Mouse (Mus musculus) kidney, embryonic 16.5 days (tissue): ENCODE results near the gene Arl3. TPM values are rescaled to one million over a fixed set of nuclear protein-coding genes. Genes with fewer than 3 reads are reported as not detected.

Experiments
- ATAC-seq: fragments of 200-750 bp; cut with Nextera tagmentation; 2 replicates; pipeline ENCODE4 v1.8.0; 2017; ENCODE audit warnings: moderate TSS enrichment; ENCODE audit not compliant: low FRiP score, low TSS enrichment
- H3K27ac ChIP-seq: fragments of 300-500 bp; sonication (generic); 2 replicates; pipeline ENCODE4 v1.5.1; 2014; ENCODE audit warnings: low read length
- H3K27me3 ChIP-seq: fragments of 300-500 bp; sonication (generic); 2 replicates; pipeline ENCODE4 v1.6.1; 2014; ENCODE audit warnings: low read length, control low read depth, mixed read lengths; ENCODE audit not compliant: insufficient read depth
- H3K36me3 ChIP-seq: fragments of 300-500 bp; sonication (generic); 2 replicates; pipeline ENCODE4 v1.6.1; 2014; ENCODE audit warnings: low read length, control low read depth, mixed read lengths; ENCODE audit not compliant: insufficient read depth
- H3K4me1 ChIP-seq: fragments of 300-500 bp; sonication (generic); 2 replicates; pipeline ENCODE4 v1.6.1; 2014; ENCODE audit warnings: low read length, control low read depth, mixed read lengths; ENCODE audit not compliant: insufficient read depth
- H3K4me2 ChIP-seq: fragments of 300-500 bp; sonication (generic); replicated peaks from 2 replicates; pipeline ENCODE4 v1.6.1; 2014; ENCODE audit warnings: low read depth, low read length
- H3K4me3 ChIP-seq: fragments of 300-500 bp; sonication (generic); 2 replicates; pipeline ENCODE4 v1.5.1; 2014; ENCODE audit warnings: mild to moderate bottlenecking, low read length
- H3K9ac ChIP-seq: fragments of 300-500 bp; sonication (generic); replicated peaks from 2 replicates; pipeline ENCODE4 v1.6.1; 2014; ENCODE audit warnings: low read length
- H3K9me3 ChIP-seq: fragments of 300-500 bp; sonication (generic); 2 replicates; pipeline ENCODE4 v1.6.1; 2016; ENCODE audit warnings: low read length, control low read depth
- WGBS: fragments of 180-500 bp; shearing (Covaris S2); extraction: QIAGEN DNeasy Blood & Tissue Kit; methylation state at CpG from one replicate; pipeline ENCODE4 v1.1.7; 2014; 5-methylcytosine and 5-hydroxymethylcytosine counted together
- polyA plus RNA-seq: library from polyadenylated mRNA; unstranded; fragments of >200 nt; fragmentation: Nextera tagmentation; extraction: Ambion mirVana; gene quantifications from 2 replicates; pipeline ENCODE4 v1.2.1, GENCODE M21; 2015

The Arl3 gene
- polyA plus RNA-seq, 1 experiment from 2014 or later = 148 TPM

- H3K9ac ChIP-seq = no peak overlapping the region
- no peaks in the 10 kb centered on the region for H3K27me3 ChIP-seq
Measured at GRCm38 (mm10) chr19:46542750-46543149, 30.2 kb downstream of the Arl3 start.

DNA sequence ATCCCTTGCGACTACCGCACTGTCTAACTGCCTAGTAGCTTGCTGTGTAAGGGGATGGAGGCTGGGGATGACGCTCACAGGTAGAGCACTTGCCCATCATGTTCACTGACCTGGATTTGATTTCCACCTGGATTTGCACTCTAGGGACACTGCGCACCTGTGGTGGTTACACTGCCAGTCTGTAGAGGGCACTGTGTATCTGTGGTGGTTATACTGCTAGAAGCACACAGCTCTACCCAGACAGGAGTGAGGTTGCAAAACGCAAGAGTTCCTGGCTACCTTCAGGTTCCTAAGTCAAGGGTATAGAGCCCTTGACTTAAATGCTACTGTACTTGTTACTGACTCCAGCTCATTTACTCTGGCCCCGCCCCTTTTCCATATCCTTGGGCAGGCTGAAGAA lies 34.8 kb downstream of the Arl3 start:
- no peak overlapping the region for H3K4me2 ChIP-seq
- no peak overlapping the region for H3K27ac ChIP-seq
- H3K36me3 ChIP-seq = peaks cover 25% of the 10 kb centered on the region
- ATAC-seq = no peak
- H3K4me3 ChIP-seq = no peak overlapping the region
- no peaks in the 10 kb centered on the region for H3K9me3 ChIP-seq
- H3K4me1 ChIP-seq = peaks cover 21% of the 10 kb centered on the region
- H3K9ac ChIP-seq = no peak overlapping the region
- no peaks in the 10 kb centered on the region for H3K27me3 ChIP-seq
- WGBS = 90% methylated on average over 6 of the region's 6 CpGs

More at GRCm38 (mm10) chr19:46542750-46543149, 30.2 kb downstream of the Arl3 start:
- 88% methylated on average over 8 of the region's 8 CpGs for whole genome bisulfite sequencing
- Histone ChIP-seq H3K27ac (no peak overlapping the region), H3K9me3 (no peaks in the 10 kb centered on the region), H3K4me3 (no peak overlapping the region), H3K36me3 (peaks cover 25% of the 10 kb centered on the region), H3K4me2 (no peak overlapping the region), H3K4me1 (no peaks in the 10 kb centered on the region)
- ATAC-seq = no peak

GRCm38 (mm10) chr19:46537357-46537756 lies 35.6 kb downstream of the Arl3 start:
- peaks cover 17% of the 10 kb centered on the region; the same call in 1 of the 2 replicates for H3K36me3 ChIP-seq
- H3K27ac ChIP-seq = no peak overlapping the region
- H3K9me3 ChIP-seq = no peaks in the 10 kb centered on the region
- no peak for ATAC-seq
- H3K9ac ChIP-seq = no peak overlapping the region
- H3K27me3 ChIP-seq = no peaks in the 10 kb centered on the region
- 91% methylated on average over 9 of the region's 9 CpGs for WGBS
- peaks cover 29% of the 10 kb centered on the region for H3K4me1 ChIP-seq
- H3K4me3 ChIP-seq = no peak overlapping the region
- H3K4me2 ChIP-seq = no peak overlapping the region

- Histone ChIP-seq H3K9me3 (no peaks in the 10 kb centered on the region), H3K27ac (no peak overlapping the region; the same call in 1 of the 2 replicates), H3K4me2 (no peak overlapping the region)
Measured at GRCm38 (mm10) chr19:46534542-46535098, 38.4 kb downstream of the Arl3 start.

DNA sequence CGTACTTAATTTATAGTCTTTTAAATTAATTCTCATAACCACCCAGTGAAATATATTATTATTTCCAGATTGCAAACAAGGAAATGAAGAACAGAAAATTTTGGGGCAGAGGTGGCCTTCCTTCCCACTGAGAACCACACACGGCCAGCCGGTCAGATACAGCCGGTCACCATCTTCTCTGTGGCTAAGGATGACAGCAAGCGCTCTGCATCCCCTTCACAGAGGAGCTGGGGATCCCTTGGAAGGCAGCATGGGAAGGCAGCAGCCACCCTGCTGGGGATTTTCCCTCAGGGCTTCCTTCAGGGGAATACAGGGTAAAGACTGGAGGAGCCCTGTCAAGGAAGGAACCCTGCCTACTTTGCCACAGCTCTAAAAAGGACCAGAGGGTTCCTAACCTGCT lies 39.5 kb downstream of the Arl3 start:
- Histone ChIP-seq H3K4me1 (peaks cover 68% of the 10 kb centered on the region), H3K9me3 (no peaks in the 10 kb centered on the region), H3K27ac (peak overlapping the region; percentile 94), H3K27me3 (no peaks in the 10 kb centered on the region), H3K36me3 (no peaks in the 10 kb centered on the region), H3K4me3 (no peak overlapping the region), H3K9ac (no peak overlapping the region), H3K4me2 (no peak overlapping the region)
- 34% methylated on average over 5 of the region's 5 CpGs for WGBS
- no peak for ATAC-seq

More at GRCm38 (mm10) chr19:46534542-46535098, 38.4 kb downstream of the Arl3 start:
- Histone ChIP-seq H3K4me1 (peaks cover 57% of the 10 kb centered on the region), H3K9ac (no peak overlapping the region), H3K36me3 (no peaks in the 10 kb centered on the region), H3K27me3 (no peaks in the 10 kb centered on the region), H3K4me3 (no peak overlapping the region)
- no peak for ATAC-seq
- WGBS = 29% methylated on average over 6 of the region's 6 CpGs

GRCm38 (mm10) chr19:46533066-46533465 lies 39.9 kb downstream of the Arl3 start:
- Histone ChIP-seq H3K4me1 (peaks cover 72% of the 10 kb centered on the region), H3K4me3 (no peak overlapping the region), H3K9me3 (no peaks in the 10 kb centered on the region), H3K27ac (peak overlapping the region; percentile 94), H3K9ac (0 out of 2 replicates have a peak overlapping the region, but pooled peaks have one; percentile 36), H3K36me3 (no peaks in the 10 kb centered on the region), H3K27me3 (no peaks in the 10 kb centered on the region), H3K4me2 (no peak overlapping the region)
- 31% methylated on average over 4 of the region's 4 CpGs for WGBS
- ATAC-seq = peak; percentile 24; the same call in 1 of the 2 replicates

- H3K9ac ChIP-seq = peak overlapping the region; percentile 36
- H3K4me2 ChIP-seq = peak overlapping the region; percentile 31; the same call in 1 of the 2 replicates
- no peaks in the 10 kb centered on the region for H3K27me3 ChIP-seq
- no peaks in the 10 kb centered on the region for H3K9me3 ChIP-seq
- ATAC-seq = peak; percentile 9; the same call in 1 of the 2 replicates
- WGBS = 3% methylated on average over 10 of the region's 10 CpGs
- H3K27ac ChIP-seq = peak overlapping the region; percentile 94
- no peak overlapping the region for H3K4me3 ChIP-seq
- H3K4me1 ChIP-seq = peaks cover 81% of the 10 kb centered on the region
- H3K36me3 ChIP-seq = no peaks in the 10 kb centered on the region
Measured at GRCm38 (mm10) chr19:46532031-46532688, 40.8 kb downstream of the Arl3 start.

DNA sequence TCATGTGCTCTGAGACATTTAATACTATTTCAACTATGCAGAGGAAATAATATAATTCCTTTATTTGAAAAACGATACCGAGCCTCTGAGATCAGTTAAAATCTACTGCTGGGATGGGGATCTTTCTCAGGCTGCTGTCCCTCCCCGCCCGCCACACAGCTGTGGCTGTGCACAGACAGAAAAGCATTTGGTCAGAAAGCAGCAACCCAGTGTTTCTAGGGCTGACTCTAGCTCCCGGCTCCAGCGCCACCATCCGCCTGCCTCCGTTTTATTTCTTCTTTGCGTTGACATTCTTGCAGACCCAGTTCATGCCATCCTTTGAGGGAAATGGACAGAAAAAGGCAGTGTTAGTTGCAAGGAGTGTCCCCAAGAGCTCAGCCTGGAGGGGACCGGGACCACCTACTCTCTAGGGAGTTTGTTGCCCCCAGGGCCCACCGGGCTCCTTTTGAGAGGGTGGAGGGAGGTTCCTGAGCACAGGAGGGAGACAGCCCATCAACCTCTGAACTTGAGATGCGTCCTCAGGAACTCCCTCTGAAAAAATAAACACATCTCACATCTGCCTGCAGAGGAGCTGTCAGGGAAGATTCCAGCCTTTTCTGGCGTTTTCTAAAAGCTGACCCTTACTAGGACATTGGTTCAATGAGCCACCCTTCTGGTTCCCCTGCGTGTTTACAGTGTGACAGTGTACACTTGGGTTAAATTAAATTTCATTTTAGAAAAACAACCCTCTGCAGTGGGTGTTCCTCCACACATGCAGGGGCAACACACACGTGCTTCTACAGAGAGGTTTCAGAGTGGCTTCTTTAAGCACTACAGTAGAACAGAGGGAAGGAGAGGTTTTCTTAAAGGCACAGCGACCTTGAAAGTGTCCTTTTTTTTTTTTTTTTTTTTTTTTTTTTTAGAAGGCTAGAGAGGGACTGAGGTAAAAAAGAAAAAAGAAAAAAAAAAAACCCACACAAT lies 41.6 kb downstream of the Arl3 start:
- no peak for ATAC-seq

GRCm38 (mm10) chr19:46530449-46530990 lies 42.5 kb downstream of the Arl3 start:
- Histone ChIP-seq H3K27ac (peak overlapping the region; percentile 94), H3K4me3 (0 out of 2 replicates have a peak overlapping the region, but pooled peaks have one; percentile 1), H3K9ac (peak overlapping the region; percentile 48), H3K4me2 (peak overlapping the region; percentile 38), H3K27me3 (no peaks in the 10 kb centered on the region), H3K36me3 (no peaks in the 10 kb centered on the region), H3K9me3 (no peaks in the 10 kb centered on the region), H3K4me1 (peaks cover 94% of the 10 kb centered on the region)
- ATAC-seq = no peak
- WGBS = 16% methylated on average over 8 of the region's 8 CpGs

More for the DNA sequence above, 41.6 kb downstream of the Arl3 start:
- 0 out of 2 replicates have a peak overlapping the region, but pooled peaks have one; percentile 1 for H3K4me3 ChIP-seq
- H3K4me2 ChIP-seq = peak overlapping the region; percentile 38
- WGBS = 5% methylated on average over 16 of the region's 16 CpGs
- H3K9ac ChIP-seq = peak overlapping the region; percentile 48
- peaks cover 88% of the 10 kb centered on the region for H3K4me1 ChIP-seq
- no peaks in the 10 kb centered on the region for H3K36me3 ChIP-seq
- no peaks in the 10 kb centered on the region for H3K27me3 ChIP-seq
- H3K27ac ChIP-seq = peak overlapping the region; percentile 94
- H3K9me3 ChIP-seq = no peaks in the 10 kb centered on the region
